ENCODE assay signal across 16 mouse cellular contexts in genomic region chr4:86489128-86489527, GRCm38 (mm10).
DNase-seq lines count a peak whose midpoint lies in the region; ATAC-seq and TF ChIP-seq lines count a peak whose summit lies in the region.
"Had no signal": no experiment of that assay in that cellular context is flagged by ENCODE, and none has a peak within 500 bp of the region (broad histone marks: within the 10 kb centered on the region; RNA-seq: fewer than 3 reads in every experiment).

No protein-coding gene starts in this region.

- no peak for ATAC-seq in kidney, postnatal 0 days (replicated peaks; ENCODE audit: low FRiP score, low read depth)
- ATAC-seq in kidney, embryonic 14.5 days (ENCODE audit: low FRiP score, low TSS enrichment), result no peak
- ATAC-seq in neural tube, embryonic 15.5 days (ENCODE audit: low FRiP score), result no peak
- ATAC-seq: forebrain, embryonic 14.5 days; intestine, embryonic 15.5 days; liver, postnatal 0 days had no signal

- DNase-seq in adrenal gland, adult 2 months, result peak; percentile 3
- DNase-seq in adrenal gland, postnatal 36 days, result no peak
- peak; percentile 37 for DNase-seq in kidney, postnatal 0 days (ENCODE audit: low spot score)
- peak; percentile 30 for DNase-seq in R1 (ENCODE audit: low read depth, low spot score)
- peak; percentile 14 for DNase-seq in heart, postnatal 4 days
- no peak for DNase-seq in layer of hippocampus, adult 11-12 months (ENCODE audit: low spot score)
- DNase-seq: cerebellum, adult 11-12 months; liver, postnatal 0 days; right cerebral cortex, postnatal 25 days; thymus, postnatal 36 days had no signal

- no peak for TF ChIP-seq CTCF in kidney, postnatal 0 days (IDR thresholded peaks at IDR 0.05; ENCODE audit: low read depth)

- H3K27me3 ChIP-seq in kidney, postnatal 0 days (ENCODE audit: insufficient read depth, low read length), result no peaks in the 10 kb centered on the region
- no peaks in the 10 kb centered on the region for H3K27me3 ChIP-seq in kidney, embryonic 14.5 days (ENCODE audit: control insufficient read depth, insufficient read depth, low read length)
- H3K27me3 ChIP-seq in neural tube, embryonic 15.5 days (replicated peaks), result no peaks in the 10 kb centered on the region
- H3K27me3 ChIP-seq: intestine, embryonic 15.5 days; megakaryocyte, embryonic 14.5 days; neural tube, embryonic 13.5 days had no signal

- H3K9ac ChIP-seq in kidney, postnatal 0 days (ENCODE audit: low read depth, low read length), result no peak overlapping the region
- H3K9ac ChIP-seq in kidney, embryonic 14.5 days (ENCODE audit: low read depth, low read length), result no peak overlapping the region
- H3K9ac ChIP-seq in neural tube, embryonic 15.5 days (replicated peaks), result no peak overlapping the region
- H3K9ac ChIP-seq: intestine, embryonic 15.5 days; liver, postnatal 0 days; neural tube, embryonic 13.5 days had no signal

- H3K27ac ChIP-seq in kidney, postnatal 0 days, result no peak overlapping the region
- H3K27ac ChIP-seq in kidney, embryonic 14.5 days (ENCODE audit: low read depth, low read length), result no peak overlapping the region
- no peak overlapping the region for H3K27ac ChIP-seq in neural tube, embryonic 15.5 days (replicated peaks)
- H3K27ac ChIP-seq: intestine, embryonic 15.5 days; neural tube, embryonic 13.5 days had no signal

- H3K36me3 ChIP-seq in kidney, postnatal 0 days (ENCODE audit: insufficient read depth, low read length), result no peaks in the 10 kb centered on the region
- no peaks in the 10 kb centered on the region for H3K36me3 ChIP-seq in kidney, embryonic 14.5 days (ENCODE audit: control insufficient read depth, insufficient read depth, low read length)
- H3K36me3 ChIP-seq in neural tube, embryonic 15.5 days, result no peaks in the 10 kb centered on the region
- H3K36me3 ChIP-seq: intestine, embryonic 15.5 days; neural tube, embryonic 13.5 days had no signal

- H3K4me1 ChIP-seq in kidney, postnatal 0 days (replicated peaks; ENCODE audit: insufficient read depth, low read length), result no peaks in the 10 kb centered on the region
- H3K4me1 ChIP-seq in kidney, embryonic 14.5 days (ENCODE audit: control insufficient read depth, insufficient read depth, low read length), result no peaks in the 10 kb centered on the region
- no peaks in the 10 kb centered on the region for H3K4me1 ChIP-seq in neural tube, embryonic 15.5 days
- H3K4me1 ChIP-seq: intestine, embryonic 15.5 days; neural tube, embryonic 13.5 days had no signal

- H3K9me3 ChIP-seq in kidney, postnatal 0 days (replicated peaks; ENCODE audit: low read length), result no peaks in the 10 kb centered on the region
- no peaks in the 10 kb centered on the region for H3K9me3 ChIP-seq in kidney, embryonic 14.5 days (ENCODE audit: control insufficient read depth, low read length)
- no peaks in the 10 kb centered on the region for H3K9me3 ChIP-seq in neural tube, embryonic 15.5 days (replicated peaks)
- H3K9me3 ChIP-seq: intestine, embryonic 15.5 days; megakaryocyte, embryonic 14.5 days; neural tube, embryonic 13.5 days had no signal

- 77% methylated on average over 5 of the region's 5 CpGs for WGBS in kidney, postnatal 0 days
- 88% methylated on average over 5 of the region's 5 CpGs for WGBS in kidney, embryonic 14.5 days
- 91% methylated on average over 5 of the region's 5 CpGs for WGBS in neural tube, embryonic 15.5 days

- H3K4me3 ChIP-seq in kidney, postnatal 0 days (replicated peaks; ENCODE audit: low read depth, low read length), result no peak overlapping the region
- H3K4me3 ChIP-seq in kidney, embryonic 14.5 days (ENCODE audit: low read length), result no peak overlapping the region
- no peak overlapping the region for H3K4me3 ChIP-seq in neural tube, embryonic 15.5 days (replicated peaks)
- H3K4me3 ChIP-seq: intestine, embryonic 15.5 days; megakaryocyte, embryonic 14.5 days; neural tube, embryonic 13.5 days had no signal

- H3K4me2 ChIP-seq in kidney, postnatal 0 days (ENCODE audit: low read length), result no peak overlapping the region
- H3K4me2 ChIP-seq in kidney, embryonic 14.5 days (replicated peaks; ENCODE audit: low read depth, low read length), result no peak overlapping the region
- H3K4me2 ChIP-seq in neural tube, embryonic 15.5 days, result no peak overlapping the region
- H3K4me2 ChIP-seq: intestine, embryonic 15.5 days; neural tube, embryonic 13.5 days had no signal

Comparison
In these comparisons a context has a peak if more than half of its experiments do, and no peak if none do; other contexts are left out.
1. DNase-seq: peak in adrenal gland, adult 2 months (single experiment), kidney, postnatal 0 days (single experiment), R1 (single experiment) and heart, postnatal 4 days (single experiment); none in adrenal gland, postnatal 36 days (0 of 2) and layer of hippocampus, adult 11-12 months (single experiment).